Mouse (Mus musculus) heart, postnatal 25 days (tissue): Measurements from ENCODE around the gene Ewsr1. TPM values are rescaled to one million over a fixed set of nuclear protein-coding genes. Genes with fewer than 3 reads are reported as not detected.

Experiments used
- DNase-seq: peaks from one replicate; pipeline ENCODE4 v3.0.0; 2022; ENCODE audit warnings: low spot score
- intact Hi-C: fragments of 180-260 bp; cut with DNase I; formaldehyde crosslinking; loops from one replicate; pipeline ENCODE4 v1.15.1; 2025
- total RNA-seq, 2 experiments: library from RNA; stranded (reverse); gene quantifications; 2 replicates each; pipeline ENCODE4 v1.2.3; 2021

Ewsr1 gene
- 10 to 100 TPM; 95.7 to 96.0 TPM for total RNA-seq

- peak; percentile 94 for DNase-seq
- intact Hi-C loops: loop anchor here (2.0 kb wide), 1 partner anchor 34 kb away; the partner anchor contains the start of gene Gas2l1
These were observed at the start of gene Ewsr1, which contains the start of gene Rhbdd3 for GRCm38 (mm10) chr11:5098736-5099542. Gene Ewsr1, minus strand, starts transcription at chr11:5099266. Gene Rhbdd3, plus strand, starts transcription at chr11:5098926.

DNA sequence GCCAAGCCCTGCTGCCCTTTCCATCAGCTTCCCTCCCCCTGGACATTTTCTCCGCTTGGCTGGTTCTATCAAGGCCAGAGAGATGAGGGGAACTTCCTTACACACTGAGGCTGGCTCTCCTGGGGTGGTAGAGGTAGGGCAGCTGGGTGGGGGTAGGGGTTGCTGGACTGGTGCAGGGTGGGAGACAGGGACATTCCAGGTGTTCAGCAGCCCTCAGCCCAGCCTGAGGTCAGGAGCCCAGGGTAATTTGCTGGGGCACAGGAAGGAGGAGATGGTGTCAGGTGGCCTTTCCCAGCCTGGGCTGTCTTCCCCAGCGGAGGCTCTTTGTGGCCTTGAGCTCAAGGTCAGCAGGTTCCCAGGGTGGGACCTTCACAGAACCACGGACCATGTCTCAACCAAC is 46.5 kb upstream of the Ewsr1 start:
- no peak for DNase-seq
- intact Hi-C loops: no loop called here

- intact Hi-C loops: no loop called here
- no peak for DNase-seq
These were observed 42.9 kb upstream of the Ewsr1 start for GRCm38 (mm10) chr11:5141965-5142364.

- DNase-seq: no peak
- intact Hi-C loops: no loop called here
These were observed 42.2 kb upstream of the Ewsr1 start for GRCm38 (mm10) chr11:5141252-5141651.

DNA sequence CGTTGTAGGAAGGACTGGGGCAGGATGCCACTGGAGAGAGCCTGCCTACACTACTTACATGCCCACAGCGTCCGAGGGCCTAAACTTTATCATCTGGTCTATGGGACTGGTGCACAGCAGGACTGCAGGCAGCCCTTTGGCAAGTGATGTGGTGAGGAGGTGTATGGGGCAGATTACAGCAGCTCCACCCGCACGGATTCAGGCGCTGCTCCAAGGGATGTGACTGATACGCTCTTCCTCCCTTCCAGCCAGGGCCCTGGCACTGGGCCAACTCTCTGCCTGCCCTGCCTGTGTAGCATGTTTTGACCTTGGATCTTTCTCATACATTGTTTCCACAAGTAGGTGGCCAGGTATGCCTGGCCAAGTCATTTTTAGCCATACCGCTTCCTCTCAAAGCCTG is 41.6 kb upstream of the Ewsr1 start:
- intact Hi-C loops: no loop called here
- DNase-seq: peak; percentile 53

- no peak for DNase-seq
- intact Hi-C loops: no loop called here
These were observed 40.3 kb upstream of the Ewsr1 start for GRCm38 (mm10) chr11:5139372-5139771.

GRCm38 (mm10) chr11:5138642-5139041 is 39.6 kb upstream of the Ewsr1 start:
- intact Hi-C loops: no loop called here
- no peak for DNase-seq

DNA sequence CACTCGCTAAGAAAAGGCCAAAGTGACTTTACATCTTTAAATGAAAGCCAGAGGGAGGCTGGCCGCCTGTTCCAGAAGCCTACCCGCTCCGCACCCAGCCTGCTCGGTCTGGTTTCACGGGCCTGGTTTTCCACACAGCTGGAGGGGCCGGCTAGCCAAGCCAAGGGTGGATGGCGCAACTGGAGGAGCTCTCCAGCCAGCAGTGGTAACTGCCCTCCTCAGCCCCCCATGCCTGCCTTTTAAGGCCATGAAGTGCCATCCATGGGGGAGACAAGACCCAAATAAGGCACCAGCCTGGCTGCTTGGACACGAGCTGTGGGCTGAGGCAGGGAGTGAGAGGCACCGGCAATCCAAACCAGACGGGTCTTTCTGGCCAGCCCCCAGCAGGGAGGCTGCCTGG is 36.8 kb upstream of the Ewsr1 start:
- DNase-seq: peak; percentile 28
- intact Hi-C loops: no loop called here

DNA sequence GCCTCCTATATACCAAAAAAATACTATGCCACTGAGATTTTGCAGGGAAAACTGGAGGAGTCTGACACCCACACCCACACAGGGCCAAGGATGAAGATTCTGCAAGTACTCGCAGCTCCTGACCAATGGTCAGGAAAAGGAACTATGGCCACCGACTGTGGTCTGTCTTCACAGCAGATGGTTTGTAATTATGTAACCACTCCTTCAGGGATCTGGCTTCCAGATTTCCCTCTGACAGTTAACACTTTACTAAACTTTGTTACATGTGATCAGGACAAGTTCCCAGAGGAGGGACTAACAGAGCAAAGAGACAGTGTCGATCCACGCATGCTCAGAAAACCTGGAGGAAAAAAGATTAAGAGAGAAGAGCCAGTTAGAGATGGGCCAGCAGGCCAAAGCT is 33.7 kb upstream of the Ewsr1 start:
- intact Hi-C loops: no loop called here
- no peak for DNase-seq

DNA sequence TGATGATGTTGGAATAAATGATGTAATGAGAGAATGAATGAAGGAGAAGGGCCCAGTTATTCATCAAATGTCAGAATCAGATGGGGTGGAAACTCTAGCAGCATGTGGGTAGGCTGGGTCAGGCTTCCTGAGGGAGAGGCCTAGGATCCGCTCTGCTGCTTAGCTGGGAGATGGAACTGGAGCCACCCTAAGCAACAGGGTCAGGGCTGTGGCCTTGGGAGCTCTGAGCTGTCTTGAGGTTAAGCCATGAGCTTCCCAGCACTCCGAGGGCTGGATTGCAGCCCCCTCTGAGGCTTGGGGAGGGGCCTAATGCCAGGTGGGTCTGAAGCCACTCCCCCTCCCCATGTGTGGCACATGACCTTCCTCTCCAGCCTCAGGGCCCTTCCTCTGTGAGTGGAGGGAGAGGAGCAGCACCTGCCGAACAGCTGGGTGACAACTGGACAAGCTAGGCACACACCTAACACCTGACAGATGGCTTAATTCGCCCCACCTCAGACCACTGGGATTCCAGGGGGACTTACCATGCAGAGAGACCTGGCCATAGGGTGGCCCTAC is 31.1 kb upstream of the Ewsr1 start:
- intact Hi-C loops: no loop called here
- no peak for DNase-seq

- no peak for DNase-seq
- intact Hi-C loops: no loop called here
These were observed 30.0 kb upstream of the Ewsr1 start for GRCm38 (mm10) chr11:5129035-5129480.

- DNase-seq: no peak
- intact Hi-C loops: no loop called here
These were observed 26.6 kb upstream of the Ewsr1 start for GRCm38 (mm10) chr11:5125713-5126112.

DNA sequence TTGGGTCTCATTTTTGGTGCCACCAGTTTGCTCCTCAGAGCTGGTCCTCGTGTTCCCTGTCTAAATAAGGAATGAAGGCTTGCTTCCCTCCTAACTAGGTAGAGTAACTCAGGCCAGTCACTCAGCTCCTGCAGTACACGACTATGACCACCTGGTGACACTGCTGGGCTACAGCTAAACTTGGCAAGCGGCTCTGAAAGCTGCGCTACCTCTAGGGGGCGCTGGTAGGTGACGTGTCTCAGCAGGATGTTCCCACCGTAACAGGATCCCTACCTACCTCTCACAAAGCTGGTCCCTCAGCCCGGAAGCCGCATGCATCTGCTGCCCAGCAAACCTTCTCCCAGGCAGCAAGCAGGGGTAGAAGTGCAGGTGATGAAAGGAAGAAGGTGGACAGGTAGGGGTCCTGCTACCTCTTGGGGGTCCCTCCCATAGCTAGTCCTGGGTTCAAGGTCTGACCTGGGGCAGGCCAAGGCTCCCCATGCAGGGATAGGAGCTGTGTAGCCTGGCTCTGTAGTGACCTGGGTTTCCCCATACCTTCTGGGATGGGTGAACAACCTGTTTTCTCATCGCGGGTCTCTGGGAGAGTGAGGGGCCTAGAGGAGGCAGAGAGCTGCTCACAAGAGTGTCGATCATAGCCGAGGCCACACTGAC is 16.0 kb upstream of the Ewsr1 start:
- intact Hi-C loops: loop anchor here (5.0 kb wide), 1 partner anchor 357 kb away; no protein-coding TSS in a partner anchor
- DNase-seq: peak; percentile 60

GRCm38 (mm10) chr11:5113645-5114044 is 14.6 kb upstream of the Ewsr1 start:
- intact Hi-C loops: no loop called here
- no peak for DNase-seq

DNA sequence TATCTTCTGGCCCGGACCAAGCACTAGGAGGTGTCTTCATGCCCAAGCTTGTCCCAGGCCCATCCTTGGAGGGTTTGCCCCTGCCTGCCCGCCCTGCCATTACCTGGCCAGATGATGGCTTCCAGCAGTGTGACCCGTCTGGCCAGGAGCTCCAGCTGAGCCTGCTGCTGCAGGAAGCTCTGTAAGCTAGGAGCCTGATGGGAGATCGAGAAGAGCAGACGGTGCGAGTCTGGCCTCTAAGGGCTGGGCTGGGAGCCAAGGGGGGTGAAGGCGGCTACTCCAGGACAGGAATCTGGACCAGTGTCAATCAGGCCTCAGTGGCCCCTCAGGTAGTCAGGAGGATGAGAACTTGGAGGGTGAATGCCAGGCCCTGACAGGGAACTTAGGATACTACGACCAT is 10.4 kb upstream of the Ewsr1 start:
- intact Hi-C loops: no loop called here
- DNase-seq: no peak

- DNase-seq: no peak
- intact Hi-C loops: no loop called here
These were observed 5.0 kb upstream of the Ewsr1 start for GRCm38 (mm10) chr11:5103986-5104509.

- intact Hi-C loops: no loop called here
- no peak for DNase-seq
These were observed 3.3 kb upstream of the Ewsr1 start for GRCm38 (mm10) chr11:5102384-5102783.

- no peak for DNase-seq
- intact Hi-C loops: no loop called here
These were observed 2.6 kb upstream of the Ewsr1 start for GRCm38 (mm10) chr11:5101641-5102040.

- DNase-seq: no peak
These were observed 1.7 kb upstream of the Ewsr1 start for GRCm38 (mm10) chr11:5100801-5101200.

GRCm38 (mm10) chr11:5100283-5100682 is 1.2 kb upstream of the Ewsr1 start:
- intact Hi-C loops: no loop called here
- no peak for DNase-seq

More at GRCm38 (mm10) chr11:5100801-5101200, 1.7 kb upstream of the Ewsr1 start:
- intact Hi-C loops: no loop called here
